Mouse (Mus musculus) midbrain, embryonic 15.5 days (tissue): ENCODE results near the gene Ucn. TPM values are rescaled to one million over a fixed set of nuclear protein-coding genes. Genes with fewer than 3 reads are reported as not detected.

Experiments
- ATAC-seq: fragments of 200-750 bp; cut with Nextera tagmentation; replicated peaks from 2 replicates; pipeline ENCODE4 v1.8.0; 2017; ENCODE audit warnings: moderate TSS enrichment
- H3K27ac ChIP-seq: fragments of 300-500 bp; sonication (generic); 2 replicates; pipeline ENCODE4 v1.5.1; 2015; ENCODE audit warnings: mild to moderate bottlenecking, inconsistent platforms
- H3K27me3 ChIP-seq: fragments of 300-500 bp; sonication (generic); replicated peaks from 2 replicates; pipeline ENCODE4 v1.6.1; 2015; ENCODE audit warnings: inconsistent platforms
- H3K36me3 ChIP-seq: fragments of 300-500 bp; sonication (generic); replicated peaks from 2 replicates; pipeline ENCODE4 v1.6.1; 2015; ENCODE audit warnings: inconsistent platforms
- H3K4me1 ChIP-seq: fragments of 300-500 bp; sonication (generic); 2 replicates; pipeline ENCODE4 v1.6.1; 2015; ENCODE audit warnings: inconsistent platforms
- H3K4me2 ChIP-seq: fragments of 300-500 bp; sonication (generic); 2 replicates; pipeline ENCODE4 v1.6.1; 2015; ENCODE audit warnings: inconsistent platforms, mild to moderate bottlenecking, moderate library complexity
- H3K4me3 ChIP-seq: fragments of 300-500 bp; sonication (generic); 2 replicates; pipeline ENCODE4 v1.5.1; 2015; ENCODE audit warnings: mild to moderate bottlenecking, inconsistent platforms
- H3K9ac ChIP-seq: fragments of 300-500 bp; sonication (generic); 2 replicates; pipeline ENCODE4 v1.6.1; 2015; ENCODE audit warnings: mild to moderate bottlenecking, inconsistent platforms
- H3K9me3 ChIP-seq: fragments of 300-500 bp; sonication (generic); 2 replicates; pipeline ENCODE4 v1.6.1; 2016; ENCODE audit warnings: inconsistent platforms
- WGBS: fragments of 180-500 bp; shearing (Covaris S2); methylation state at CpG from one replicate; pipeline ENCODE4 v1.1.7; 2015; ENCODE audit warnings: mixed read lengths; 5-methylcytosine and 5-hydroxymethylcytosine counted together
- polyA plus RNA-seq: library from polyadenylated mRNA; unstranded; fragments of >200 nt; fragmentation: Nextera tagmentation; extraction: Ambion mirVana; gene quantifications from 2 replicates; pipeline ENCODE4 v1.2.1, GENCODE M21; 2015

Gene Ucn
- polyA plus RNA-seq: not detected in 2 replicates

DNA sequence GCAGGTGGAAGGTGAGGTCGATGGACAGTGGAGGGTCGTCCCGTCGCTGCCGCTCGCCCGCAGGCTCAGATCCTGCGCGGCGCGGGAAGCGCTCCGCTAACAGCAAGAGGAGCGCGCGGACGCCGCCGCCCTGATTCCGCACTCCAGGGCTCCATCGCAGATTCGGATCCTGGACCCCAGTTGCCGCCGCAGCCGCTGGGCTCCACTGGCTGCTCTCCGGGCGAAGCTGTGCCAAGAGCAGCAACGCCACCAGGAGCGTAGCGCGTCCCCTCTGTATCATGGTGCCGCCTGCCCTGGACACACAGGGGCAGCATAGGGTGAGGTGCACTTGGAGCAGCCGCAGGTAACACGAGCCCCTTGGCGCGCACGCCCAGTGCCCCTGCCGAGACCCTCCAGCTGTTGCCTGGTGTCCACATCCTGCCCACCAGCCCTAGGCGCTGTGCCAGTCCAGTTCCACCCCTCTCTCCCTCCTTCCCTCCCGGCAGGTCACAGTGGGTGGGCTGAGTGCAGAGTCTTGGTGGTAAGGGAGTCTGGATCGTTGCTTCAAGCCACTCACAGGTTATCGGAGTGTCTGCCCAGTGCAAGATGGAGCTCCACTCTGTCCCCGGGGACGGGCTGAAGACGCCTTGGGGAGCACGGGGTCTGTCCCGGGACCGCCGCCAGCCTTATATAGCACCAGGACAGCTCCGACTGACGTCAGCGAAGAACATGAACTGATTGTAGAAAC, at the start of gene Ucn:
Gene Ucn, minus strand, starts transcription at position 589 of the 727 bp plus-strand sequence.
- H3K9ac ChIP-seq: peak within 1 kb of the TSS; percentile 32
- H3K9me3 ChIP-seq: no peaks in the 10 kb centered on the region
- peaks cover 61% of the 10 kb centered on the region for H3K27me3 ChIP-seq
- ATAC-seq: no peak
- no peak within 1 kb of the TSS for H3K27ac ChIP-seq
- 1% methylated on average over 52 of the region's 52 CpGs for WGBS
- peak within 1 kb of the TSS; percentile 34 for H3K4me3 ChIP-seq
- H3K4me2 ChIP-seq: peak within 1 kb of the TSS; percentile 60
- peaks cover 21% of the 10 kb centered on the region for H3K4me1 ChIP-seq
- H3K36me3 ChIP-seq: no peaks in the 10 kb centered on the region; the same call in 1 of the 2 replicates

DNA sequence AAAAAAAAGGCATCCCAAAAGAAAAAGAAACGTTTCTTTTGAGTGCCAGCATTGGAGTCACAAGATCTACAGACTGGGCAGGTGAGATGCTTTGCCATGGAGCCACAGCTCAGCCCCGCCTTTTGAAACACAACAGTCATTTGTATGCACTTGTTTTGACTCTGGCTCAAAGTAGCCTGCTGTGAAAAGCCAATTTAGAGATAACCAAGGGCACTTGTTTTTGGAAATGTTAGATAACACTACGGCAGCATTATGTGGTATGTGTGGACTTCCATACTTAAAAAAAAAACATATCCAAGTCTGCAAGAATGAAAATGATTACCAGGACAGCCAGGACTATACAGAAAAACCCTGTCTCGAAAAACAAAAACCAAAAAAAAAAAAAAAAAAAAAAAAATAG, 45.0 kb upstream of the Ucn start:
- Histone ChIP-seq H3K9ac (no peak overlapping the region), H3K9me3 (no peaks in the 10 kb centered on the region), H3K4me2 (no peak overlapping the region), H3K4me3 (no peak overlapping the region), H3K27me3 (no peaks in the 10 kb centered on the region), H3K27ac (no peak overlapping the region), H3K36me3 (peaks cover 18% of the 10 kb centered on the region), H3K4me1 (peaks cover 11% of the 10 kb centered on the region)
- 61% methylated on average over 4 of the region's 4 CpGs for WGBS
- ATAC-seq: no peak

DNA sequence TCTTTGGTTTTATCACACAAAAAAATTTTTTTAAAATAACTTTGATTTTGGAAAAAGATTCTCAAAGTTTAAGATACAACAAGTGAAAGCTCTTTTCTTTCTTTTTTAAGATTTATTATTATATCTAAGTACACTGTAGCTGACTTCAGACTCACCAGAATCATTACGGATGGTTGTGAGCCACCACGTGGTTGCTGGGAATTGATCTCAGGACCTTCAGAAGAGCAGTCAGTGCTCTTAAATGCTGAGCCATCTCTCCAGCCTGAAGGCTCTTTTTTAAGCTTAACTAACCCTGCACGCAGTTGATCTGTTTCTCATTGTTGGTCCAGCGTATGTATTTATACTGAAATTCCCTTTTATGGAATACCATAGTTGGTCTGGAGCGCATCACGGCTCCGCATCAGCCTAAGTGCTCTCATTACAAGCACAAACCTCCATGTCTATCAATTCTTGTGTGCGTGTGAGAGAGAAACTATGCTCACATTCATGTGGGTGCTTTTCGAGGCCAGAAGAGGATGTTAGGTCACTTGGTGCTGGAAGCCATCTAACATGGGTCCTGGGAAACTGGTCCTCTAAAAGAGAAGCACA, 42.6 kb upstream of the Ucn start:
- WGBS: 96% methylated on average over 9 of the region's 9 CpGs
- H3K4me3 ChIP-seq: no peak overlapping the region

DNA sequence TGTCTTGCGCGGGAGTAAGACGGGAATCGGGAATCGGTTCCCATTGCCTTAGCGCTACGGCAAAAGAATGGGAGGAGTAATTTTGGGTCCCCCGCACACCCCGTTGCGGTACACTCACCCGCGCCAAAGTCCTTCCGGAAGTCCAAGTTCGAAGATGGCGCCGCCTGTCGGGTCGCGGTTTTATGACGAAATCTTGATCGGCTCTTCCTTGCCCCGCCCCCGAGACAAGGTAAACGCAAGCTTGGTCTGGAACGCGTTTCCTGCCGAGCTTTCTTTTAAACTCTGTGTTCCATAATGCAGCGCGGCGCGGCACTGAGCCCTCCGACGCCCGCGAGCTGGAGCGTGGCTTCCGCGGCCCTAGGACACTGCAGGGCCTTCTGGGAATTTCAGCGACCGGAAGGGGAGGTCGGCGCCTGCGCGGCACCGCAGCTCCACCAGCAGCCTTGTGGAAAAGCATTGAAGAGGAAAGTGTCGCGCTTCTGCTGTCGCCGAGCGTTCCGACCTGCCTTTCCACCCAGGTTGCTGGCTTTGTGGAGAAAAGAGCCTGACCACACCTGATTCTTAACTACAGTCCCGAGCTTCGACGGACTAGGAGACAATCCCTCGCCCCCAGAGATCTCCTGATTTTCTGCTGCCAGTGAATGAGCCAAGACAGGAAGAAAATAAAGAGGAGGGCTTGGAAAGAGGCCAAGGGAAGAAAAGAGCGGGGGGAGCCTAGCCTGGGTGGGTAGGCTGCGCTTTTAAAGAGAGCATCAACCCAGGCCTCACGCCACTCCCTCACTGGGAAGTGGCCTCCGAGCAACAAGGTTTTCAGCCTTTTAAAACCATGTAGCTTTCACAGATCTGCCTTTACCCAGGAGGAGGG, 41.4 kb upstream of the Ucn start, which contains the start of the genes Gm29609 and Gtf3c2:
Gene Gm29609, minus strand, starts transcription at position 146 of the 865 bp plus-strand sequence.
Gene Gtf3c2, minus strand, starts transcription at position 379 of the 865 bp plus-strand sequence.
- H3K4me1 ChIP-seq: peaks cover 23% of the 10 kb centered on the region
- peak; percentile 99 for ATAC-seq
- H3K27ac ChIP-seq: peak within 1 kb of the TSS; percentile 94
- H3K36me3 ChIP-seq: no peaks in the 10 kb centered on the region
- H3K27me3 ChIP-seq: no peaks in the 10 kb centered on the region
- H3K9me3 ChIP-seq: no peaks in the 10 kb centered on the region
- H3K4me2 ChIP-seq: peak within 1 kb of the TSS; percentile 99
- peak within 1 kb of the TSS; percentile 77 for H3K9ac ChIP-seq
- peak within 1 kb of the TSS; percentile 75 for H3K4me3 ChIP-seq
- WGBS: under 1% methylated on average over 59 of the region's 59 CpGs

More for the DNA sequence above, 42.6 kb upstream of the Ucn start:
- Histone ChIP-seq H3K9me3 (no peaks in the 10 kb centered on the region), H3K9ac (no peak overlapping the region), H3K27ac (no peak overlapping the region), H3K4me1 (peaks cover 23% of the 10 kb centered on the region), H3K27me3 (no peaks in the 10 kb centered on the region), H3K36me3 (no peaks in the 10 kb centered on the region), H3K4me2 (peak overlapping the region; percentile 99; the same call in 1 of the 2 replicates)
- no peak for ATAC-seq

DNA sequence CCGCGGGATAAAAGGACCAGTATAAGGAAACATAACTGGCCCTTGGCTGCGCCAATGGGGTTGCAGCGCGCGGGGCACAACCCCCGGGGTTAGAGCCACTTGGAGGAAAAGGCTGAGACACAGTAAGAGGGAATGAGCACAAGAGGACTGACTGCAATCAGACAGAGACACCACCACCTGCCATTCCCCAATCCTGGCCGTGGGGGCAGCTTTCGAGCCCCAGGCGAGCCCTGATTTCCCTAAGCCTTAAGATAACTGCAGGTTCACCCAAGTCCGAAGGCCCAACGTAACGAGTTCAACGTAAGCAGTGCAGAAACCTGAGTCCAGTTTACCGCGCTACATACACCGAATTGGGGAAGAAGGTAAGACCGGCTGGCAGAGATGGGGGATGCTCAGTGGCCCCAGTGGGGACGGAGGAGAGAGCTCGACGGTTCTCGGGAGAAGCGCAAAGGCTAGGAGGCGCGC, 40.7 kb upstream of the Ucn start:
- peak overlapping the region; percentile 77 for H3K9ac ChIP-seq
- H3K4me3 ChIP-seq: peak overlapping the region; percentile 75
- WGBS: under 1% methylated on average over 25 of the region's 25 CpGs
- peak overlapping the region; percentile 94 for H3K27ac ChIP-seq
- peak overlapping the region; percentile 99 for H3K4me2 ChIP-seq
- no peaks in the 10 kb centered on the region for H3K9me3 ChIP-seq
- H3K36me3 ChIP-seq: peaks cover 2% of the 10 kb centered on the region; the same call in 1 of the 2 replicates
- H3K27me3 ChIP-seq: no peaks in the 10 kb centered on the region
- H3K4me1 ChIP-seq: peaks cover 23% of the 10 kb centered on the region
- ATAC-seq: peak; percentile 82

DNA sequence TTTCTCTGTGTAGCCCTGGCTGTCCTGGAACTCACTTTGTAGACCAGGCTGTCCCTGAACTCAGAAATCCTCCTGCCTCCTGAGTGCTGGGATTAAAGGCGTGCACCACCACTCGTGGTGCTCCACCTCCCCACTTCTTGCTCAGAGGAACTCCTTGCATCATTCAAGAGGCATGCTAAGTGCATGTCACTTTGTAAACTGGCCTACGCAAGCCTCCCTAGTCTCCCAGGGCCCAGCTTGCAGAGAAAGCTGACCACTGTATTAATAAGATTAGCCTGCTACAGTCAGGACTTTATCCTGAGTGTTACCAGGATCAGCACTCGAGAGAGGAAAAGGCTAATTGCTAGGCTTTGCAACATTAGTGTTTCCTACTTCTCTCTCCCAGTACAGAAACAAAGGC, 30.0 kb upstream of the Ucn start:
- ATAC-seq: no peak
- Histone ChIP-seq H3K27me3 (no peaks in the 10 kb centered on the region), H3K4me1 (no peaks in the 10 kb centered on the region), H3K36me3 (peaks cover 78% of the 10 kb centered on the region), H3K4me2 (no peak overlapping the region), H3K4me3 (no peak overlapping the region), H3K9ac (no peak overlapping the region), H3K9me3 (no peaks in the 10 kb centered on the region), H3K27ac (no peak overlapping the region)
- 97% methylated on average over 4 of the region's 4 CpGs for WGBS

DNA sequence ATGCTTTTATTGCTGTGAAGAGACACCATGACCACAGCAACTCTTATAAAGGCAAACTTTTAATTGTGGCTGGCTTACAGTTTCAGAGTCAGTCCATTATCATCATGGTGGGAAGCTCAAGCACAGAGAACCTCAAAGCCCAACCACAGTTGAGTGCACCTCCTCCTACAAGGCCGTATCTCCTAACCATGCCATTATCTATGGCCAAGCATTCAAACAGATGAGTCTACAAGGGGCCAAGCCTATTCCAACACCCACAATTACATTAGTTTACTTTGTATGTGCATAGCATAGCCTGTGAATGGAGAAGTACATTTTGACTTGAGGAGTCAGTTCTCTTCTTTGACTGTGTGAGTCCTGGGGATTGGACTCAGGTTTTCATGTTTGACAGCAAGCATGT, 26.2 kb upstream of the Ucn start:
- Histone ChIP-seq H3K27ac (no peak overlapping the region), H3K4me3 (no peak overlapping the region), H3K4me2 (no peak overlapping the region), H3K36me3 (peaks cover 75% of the 10 kb centered on the region), H3K4me1 (no peaks in the 10 kb centered on the region), H3K9me3 (no peaks in the 10 kb centered on the region), H3K27me3 (no peaks in the 10 kb centered on the region), H3K9ac (no peak overlapping the region)
- ATAC-seq: no peak
- 90% methylated on average over 1 of the region's 1 CpGs for WGBS

DNA sequence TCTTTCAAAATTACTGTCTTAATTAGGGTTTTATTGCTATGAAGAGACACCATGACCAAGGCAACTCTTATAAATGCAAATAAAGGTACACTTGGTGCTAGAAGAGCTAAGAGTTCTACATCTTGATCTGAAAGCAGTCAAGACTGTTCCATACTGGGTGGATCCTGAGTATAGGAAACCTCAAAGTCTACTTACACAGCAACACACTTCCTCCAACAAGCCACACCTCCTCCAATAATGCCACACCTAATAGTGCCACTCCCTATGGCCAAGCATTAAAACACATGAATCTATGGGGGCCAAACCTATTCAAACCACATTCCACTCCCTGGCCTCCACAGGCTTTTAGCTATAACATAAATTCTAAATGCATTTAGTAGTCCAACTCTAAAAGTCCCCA, 23.8 kb upstream of the Ucn start:
- Histone ChIP-seq H3K9me3 (no peaks in the 10 kb centered on the region), H3K36me3 (peaks cover 76% of the 10 kb centered on the region), H3K4me2 (no peak overlapping the region), H3K4me1 (no peaks in the 10 kb centered on the region), H3K27me3 (no peaks in the 10 kb centered on the region), H3K27ac (no peak overlapping the region), H3K9ac (no peak overlapping the region), H3K4me3 (no peak overlapping the region)
- no peak for ATAC-seq

DNA sequence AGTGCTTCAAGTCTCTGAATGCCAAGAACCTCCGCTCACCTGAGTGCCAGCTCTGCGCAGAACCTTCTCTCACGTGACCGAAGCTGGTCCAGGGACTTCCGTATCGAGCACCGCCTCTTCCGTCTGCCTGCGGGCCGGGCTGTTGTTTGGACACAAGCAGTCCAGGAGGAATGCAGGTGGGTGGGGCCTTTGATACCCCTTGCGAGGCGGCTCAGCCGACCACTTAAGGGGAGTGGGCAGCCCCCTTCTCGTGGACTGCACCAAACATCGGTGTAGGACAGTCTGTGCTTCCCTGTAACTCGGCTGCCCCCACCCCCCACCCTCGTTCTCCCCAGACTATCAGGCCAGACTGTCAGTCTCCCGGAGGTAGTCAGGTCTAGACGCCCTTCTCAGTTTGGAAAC, 15.5 kb upstream of the Ucn start, which contains the start of gene Mpv17:
Gene Mpv17, minus strand, starts transcription at position 100 of the 402 bp plus-strand sequence.
- H3K36me3 ChIP-seq: peaks cover 22% of the 10 kb centered on the region
- ATAC-seq: peak; percentile 97
- under 1% methylated on average over 19 of the region's 19 CpGs for WGBS
- peak within 1 kb of the TSS; percentile 55 for H3K4me2 ChIP-seq
- peak within 1 kb of the TSS; percentile 77 for H3K27ac ChIP-seq
- peak within 1 kb of the TSS; percentile 74 for H3K4me3 ChIP-seq
- no peaks in the 10 kb centered on the region for H3K27me3 ChIP-seq
- H3K4me1 ChIP-seq: peaks cover 13% of the 10 kb centered on the region
- H3K9ac ChIP-seq: peak within 1 kb of the TSS; percentile 68
- H3K9me3 ChIP-seq: no peaks in the 10 kb centered on the region

DNA sequence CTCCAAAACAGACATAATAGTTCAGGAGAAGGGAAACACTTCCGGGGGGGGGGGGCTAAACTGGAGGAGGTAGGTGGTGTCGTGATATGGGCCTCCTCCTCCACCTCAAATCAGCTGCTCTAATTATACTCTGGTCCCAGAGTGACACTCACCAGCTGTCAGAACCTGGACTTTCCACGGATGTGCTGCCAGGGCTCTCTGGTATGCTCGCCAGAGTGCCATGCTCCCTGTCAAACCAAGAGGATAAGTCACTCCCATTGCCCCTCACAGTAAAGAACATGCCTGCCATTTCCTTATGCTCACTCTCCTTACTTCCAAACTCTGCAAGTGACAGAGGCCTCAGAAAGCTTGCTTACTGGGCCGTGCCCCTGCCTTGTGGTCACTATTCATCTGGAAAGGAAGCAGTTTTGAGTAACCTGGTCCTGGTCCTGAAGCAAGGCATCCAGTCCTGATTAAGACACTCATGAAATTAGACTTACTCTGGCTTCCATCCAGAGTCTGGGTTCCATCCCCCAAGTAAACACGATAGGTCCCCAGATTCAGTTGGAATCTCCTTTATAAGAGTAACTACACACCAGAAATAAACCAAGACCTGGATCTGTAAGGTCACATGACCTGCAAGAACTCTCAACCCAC, 15.0 kb upstream of the Ucn start:
- peak; percentile 37 for ATAC-seq
- peak overlapping the region; percentile 77 for H3K27ac ChIP-seq
- no peaks in the 10 kb centered on the region for H3K9me3 ChIP-seq
- peak overlapping the region; percentile 68 for H3K9ac ChIP-seq
- peaks cover 17% of the 10 kb centered on the region for H3K36me3 ChIP-seq
- no peaks in the 10 kb centered on the region for H3K27me3 ChIP-seq
- H3K4me1 ChIP-seq: peaks cover 13% of the 10 kb centered on the region
- H3K4me2 ChIP-seq: peak overlapping the region; percentile 55
- peak overlapping the region; percentile 74 for H3K4me3 ChIP-seq
- WGBS: 36% methylated on average over 6 of the region's 6 CpGs

DNA sequence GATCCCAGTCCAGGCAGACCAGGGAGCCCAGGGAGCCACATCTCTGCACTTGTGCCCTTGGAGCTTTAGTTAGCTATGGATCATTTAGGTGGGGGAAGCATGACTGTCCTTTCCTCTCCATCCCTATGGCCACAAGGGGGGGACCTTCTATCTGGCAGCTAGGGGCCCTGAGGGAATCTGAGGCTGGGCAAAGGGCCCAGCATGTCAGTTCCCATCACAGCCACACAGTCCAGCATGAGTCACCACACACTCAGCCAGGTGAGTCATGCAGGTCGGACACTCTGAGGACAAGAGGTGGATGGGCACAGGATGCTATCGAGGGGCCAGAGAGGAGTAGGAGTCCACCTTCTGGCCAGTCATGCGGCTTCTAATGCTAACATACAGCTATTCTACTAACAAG, 13.1 kb upstream of the Ucn start:
- no peak for ATAC-seq
- no peak overlapping the region for H3K4me2 ChIP-seq
- H3K36me3 ChIP-seq: no peaks in the 10 kb centered on the region
- H3K4me3 ChIP-seq: no peak overlapping the region
- WGBS: 93% methylated on average over 3 of the region's 3 CpGs
- no peak overlapping the region for H3K9ac ChIP-seq
- H3K27me3 ChIP-seq: no peaks in the 10 kb centered on the region
- no peaks in the 10 kb centered on the region for H3K9me3 ChIP-seq
- H3K27ac ChIP-seq: no peak overlapping the region
- H3K4me1 ChIP-seq: peaks cover 13% of the 10 kb centered on the region
